Mouse (Mus musculus) CH12.LX (cell line): ENCODE measurements at regions not wholly inside any gene's neighbourhood (a gene's known extent, or its start where the extent isn't known, plus 50 kb on each side); places are given as distances from the start of the nearest gene placed in this dataset.

Experiments used
- DNase-seq: peaks from one replicate; pipeline ENCODE4 v3.0.0-alpha.2; 2013; ENCODE audit errors: extremely low read depth
- H3K27ac ChIP-seq: 2 replicates; pipeline ENCODE4 v1.5.1; 2012; ENCODE audit warnings: low read depth, mild to moderate bottlenecking, control low read depth, moderate library complexity; ENCODE audit not compliant: insufficient read depth
- H3K27me3 ChIP-seq: replicated peaks from 2 replicates; pipeline ENCODE3; 2012; ENCODE audit warnings: inconsistent platforms
- H3K36me3 ChIP-seq, 2 experiments: replicated peaks in 1 of 2; 2 replicates each; pipeline versions ENCODE3 to v1.6.1; 2012; ENCODE audit warnings: inconsistent platforms in 1 of 2, low read length in 1 of 2, mild to moderate bottlenecking in 1 of 2, mixed read lengths in 1 of 2, moderate library complexity in 1 of 2; ENCODE audit not compliant: control insufficient read depth in 1 of 2, insufficient read depth in 1 of 2
- H3K4me1 ChIP-seq, 2 experiments: 2 replicates each; pipeline ENCODE4 v1.6.1; 2012; ENCODE audit warnings: inconsistent platforms in 1 of 2, moderate library complexity in 1 of 2; ENCODE audit not compliant: insufficient read depth in 2 of 2, control insufficient read depth in 1 of 2
- H3K4me2 ChIP-seq: 2 replicates; pipeline ENCODE4 v1.6.1; 2012; ENCODE audit warnings: low read depth, mild to moderate bottlenecking, control low read depth; ENCODE audit not compliant: poor library complexity, insufficient read depth, severe bottlenecking
- H3K4me3 ChIP-seq, 3 experiments: fragments of 150-350 bp in 1 of 3; sonication (generic) in 1 of 3; replicated peaks in 1 of 3; 2 replicates each; pipeline versions ENCODE3 to v1.5.1; 2011 to 2012; ENCODE audit warnings: low read depth in 2 of 3, low read length in 2 of 3, mild to moderate bottlenecking in 2 of 3, moderate library complexity in 2 of 3, control low read depth in 1 of 3, improper control_type of control experiment in 1 of 3, inconsistent platforms in 1 of 3, mixed read lengths in 1 of 3; ENCODE audit not compliant: poor library complexity in 1 of 3
- H3K79me2 ChIP-seq: replicated peaks from 2 replicates; pipeline ENCODE4 v1.6.1; 2012; ENCODE audit warnings: mild to moderate bottlenecking, moderate library complexity; ENCODE audit not compliant: control insufficient read depth, poor library complexity, insufficient read depth, severe bottlenecking; ENCODE audit errors: extremely low read depth
- H3K9ac ChIP-seq: 2 replicates; pipeline ENCODE4 v1.6.1; 2012; ENCODE audit warnings: low read depth, mild to moderate bottlenecking, control low read depth, moderate library complexity; ENCODE audit not compliant: insufficient read depth
- H3K9me3 ChIP-seq: replicated peaks from 2 replicates; pipeline ENCODE3; 2012; ENCODE audit warnings: low read length, inconsistent platforms, mixed read lengths
- BHLHE40 ChIP-seq: IDR thresholded peaks from 2 replicates; pipeline ENCODE4 v1.6.1; 2011; ENCODE audit warnings: mild to moderate bottlenecking, low read depth, low read length, improper control_type of control experiment
- EP300 ChIP-seq: IDR thresholded peaks from 2 replicates; pipeline ENCODE4 v1.6.1; 2011; ENCODE audit warnings: low read length, improper control_type of control experiment
- JUND ChIP-seq: conservative IDR thresholded peaks from 2 replicates; pipeline ENCODE4 v1.6.1; 2011; ENCODE audit warnings: low read depth, low read length, improper control_type of control experiment
- NRF1 ChIP-seq: IDR thresholded peaks from 2 replicates; pipeline ENCODE4 v1.6.1; 2014; ENCODE audit warnings: low read depth, mild to moderate bottlenecking, inconsistent platforms, low read length, improper control_type of control experiment, moderate library complexity
- SIN3A ChIP-seq: IDR thresholded peaks from 2 replicates; pipeline ENCODE4 v1.6.1; 2012; ENCODE audit warnings: low read length, improper control_type of control experiment, inconsistent platforms
- UBTF ChIP-seq: IDR thresholded peaks from 2 replicates; pipeline ENCODE4 v1.6.1; 2012; ENCODE audit warnings: low read depth, mild to moderate bottlenecking, inconsistent platforms, low read length, improper control_type of control experiment, moderate library complexity
- ZMIZ1 ChIP-seq: IDR thresholded peaks from 2 replicates; pipeline ENCODE4 v1.6.1; 2012; ENCODE audit warnings: low read depth, mild to moderate bottlenecking, inconsistent platforms, low read length, improper control_type of control experiment
- dilution Hi-C: fragments of 300-500 bp; cut with MboI; formaldehyde crosslinking; loops from 2 replicates; pipeline ENCODE4 v1.14.3; 2020; ENCODE audit warnings: low sequenced_read_pairs; ENCODE audit not compliant: extremely low pct_unique_long_range_greater_than_20kb, extremely low pct_ligation_motif_present
- in situ Hi-C: fragments of 300-500 bp; cut with MboI; formaldehyde crosslinking; loops from 3 replicates; pipeline ENCODE4 v1.14.3; 2019; ENCODE audit warnings: low sequenced_read_pairs, low pct_ligation_motif_present, low pct_unique_long_range_greater_than_20kb, mixed read lengths

- H3K79me2 ChIP-seq = no peaks in the 10 kb centered on the region
- in situ Hi-C loops = no loop called here
- no peaks in the 10 kb centered on the region for H3K4me1 ChIP-seq
- dilution Hi-C loops = no loop called here
- no peak overlapping the region for H3K4me3 ChIP-seq
- no peak overlapping the region for H3K27ac ChIP-seq
- H3K27me3 ChIP-seq = no peaks in the 10 kb centered on the region
- no peak for TF ChIP-seq EP300
- no peak for TF ChIP-seq SIN3A
- TF ChIP-seq JUND = no peak
- TF ChIP-seq NRF1 = no peak
- TF ChIP-seq ZMIZ1 = no peak
- TF ChIP-seq BHLHE40 = no peak
- TF ChIP-seq UBTF = no peak
- DNase-seq = no peak
- no peak overlapping the region for H3K4me2 ChIP-seq
- H3K9me3 ChIP-seq = peaks cover 34% of the 10 kb centered on the region
- H3K9ac ChIP-seq = no peak overlapping the region
- H3K36me3 ChIP-seq = no peaks in the 10 kb centered on the region
Measured at GRCm38 (mm10) chr16:71138668-71139067, 824.9 kb downstream of the Gbe1 start.
